Mouse (Mus musculus) hindbrain, embryonic 14.5 days (tissue): ENCODE measurements at regions not wholly inside any gene's neighbourhood (a gene's known extent, or its start where the extent isn't known, plus 50 kb on each side); places are given as distances from the start of the nearest gene placed in this dataset.

Experiments used
- ATAC-seq: fragments of 200-750 bp; cut with Nextera tagmentation; 2 replicates; pipeline ENCODE4 v1.8.0; 2017; ENCODE audit warnings: moderate number of reproducible peaks, mild to moderate bottlenecking, moderate TSS enrichment, moderate library complexity; ENCODE audit not compliant: low FRiP score
- DNase-seq: peaks from one replicate; pipeline ENCODE4 v3.0.0-alpha.2; 2015; ENCODE audit warnings: low spot score
- H3K27ac ChIP-seq: fragments of 300-500 bp; sonication (generic); 2 replicates; pipeline ENCODE4 v1.5.1; 2014; ENCODE audit warnings: mild to moderate bottlenecking, moderate library complexity
- H3K27me3 ChIP-seq: fragments of 300-500 bp; sonication (generic); 2 replicates; pipeline ENCODE4 v1.6.1; 2014; ENCODE audit warnings: mild to moderate bottlenecking, low read length, mixed read lengths; ENCODE audit not compliant: control insufficient read depth, insufficient read depth
- H3K36me3 ChIP-seq: fragments of 300-500 bp; sonication (generic); replicated peaks from 2 replicates; pipeline ENCODE4 v1.6.1; 2014; ENCODE audit not compliant: control insufficient read depth, insufficient read depth
- H3K4me1 ChIP-seq: fragments of 300-500 bp; sonication (generic); replicated peaks from 2 replicates; pipeline ENCODE4 v1.6.1; 2014; ENCODE audit warnings: antibody characterized with exemption, low read length, mixed read lengths; ENCODE audit not compliant: control insufficient read depth, insufficient read depth
- H3K4me2 ChIP-seq: fragments of 300-500 bp; sonication (generic); replicated peaks from 2 replicates; pipeline ENCODE4 v1.6.1; 2014; ENCODE audit warnings: mild to moderate bottlenecking, moderate library complexity
- H3K4me3 ChIP-seq: fragments of 300-500 bp; sonication (generic); replicated peaks from 2 replicates; pipeline ENCODE4 v1.5.1; 2014; ENCODE audit warnings: mild to moderate bottlenecking, low read length
- H3K9ac ChIP-seq: fragments of 300-500 bp; sonication (generic); 2 replicates; pipeline ENCODE4 v1.6.1; 2014
- H3K9me3 ChIP-seq: fragments of 300-500 bp; sonication (generic); 2 replicates; pipeline ENCODE4 v1.6.1; 2016; ENCODE audit warnings: low read length; ENCODE audit not compliant: control insufficient read depth
- WGBS: fragments of 180-500 bp; shearing (Covaris S2); extraction: QIAGEN DNeasy Blood & Tissue Kit; methylation state at CpG from one replicate; pipeline ENCODE4 v1.1.7; 2014; 5-methylcytosine and 5-hydroxymethylcytosine counted together

DNA sequence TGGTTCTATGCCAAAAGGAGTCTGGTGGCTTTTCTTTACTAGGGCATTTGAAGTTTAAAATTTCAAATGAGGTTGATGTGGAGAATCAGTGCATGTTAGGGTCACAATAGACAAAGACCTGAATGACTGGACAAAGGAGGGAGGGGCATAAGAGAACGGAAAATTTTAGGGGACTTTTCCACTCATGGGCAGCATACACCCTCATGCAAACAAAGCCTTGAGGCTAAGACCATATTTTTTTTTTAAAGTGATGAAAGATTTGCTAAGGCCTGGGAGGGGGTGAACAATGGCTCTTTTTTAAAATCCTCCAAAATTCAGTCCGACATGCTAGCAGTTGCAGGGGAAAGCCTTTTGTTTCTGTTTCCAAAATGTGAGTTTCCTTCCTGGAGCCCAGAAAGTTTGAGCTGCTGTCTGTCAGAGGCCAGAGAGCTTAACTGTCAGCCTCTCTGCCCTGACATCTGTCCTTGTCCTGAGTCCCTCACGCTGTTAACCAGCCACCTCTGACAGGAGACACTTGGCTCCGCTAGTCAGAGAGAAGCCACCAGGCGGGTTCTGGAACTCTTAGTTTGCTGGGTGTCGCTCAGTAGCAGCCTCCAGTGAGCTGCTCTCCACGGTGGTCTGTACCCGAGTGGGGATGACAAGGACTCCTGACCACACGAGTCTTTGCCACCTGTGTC is 92.3 kb downstream of the 1700020N01Rik start:
- DNase-seq = no peak
- Histone ChIP-seq H3K4me2 (no peak overlapping the region), H3K9ac (no peak overlapping the region), H3K27me3 (no peaks in the 10 kb centered on the region), H3K4me1 (0 out of 2 replicates have a peak, but pooled peaks cover 7% of the 10 kb centered on the region), H3K9me3 (no peaks in the 10 kb centered on the region), H3K4me3 (no peak overlapping the region), H3K27ac (no peak overlapping the region), H3K36me3 (no peaks in the 10 kb centered on the region)
- WGBS = 36% methylated on average over 9 of the region's 9 CpGs
- no peak for ATAC-seq

DNA sequence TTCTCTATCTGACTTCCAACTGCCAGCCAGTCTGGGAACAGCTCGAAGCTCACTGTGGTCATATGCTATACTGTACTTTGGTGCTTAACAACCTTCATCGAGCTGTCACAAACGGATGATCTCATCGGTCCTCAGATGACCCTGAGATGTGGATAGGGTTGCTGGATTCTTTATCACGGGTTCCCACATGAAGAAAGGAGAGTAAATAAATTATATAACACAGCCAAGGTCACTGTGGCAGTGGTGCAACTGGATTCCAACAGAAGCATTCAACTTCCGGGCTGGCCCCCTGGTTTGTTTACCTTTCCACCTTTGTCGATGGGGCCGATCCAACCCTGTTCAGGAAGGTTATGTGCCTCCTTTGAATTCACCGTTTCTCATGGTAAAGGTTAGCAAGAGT is 93.1 kb downstream of the 1700020N01Rik start:
- no peak overlapping the region for H3K4me2 ChIP-seq
- no peak overlapping the region for H3K27ac ChIP-seq
- ATAC-seq (no peak), DNase-seq (no peak)
- H3K9ac ChIP-seq = no peak overlapping the region
- H3K4me3 ChIP-seq = no peak overlapping the region
- 75% methylated on average over 9 of the region's 9 CpGs for WGBS
- no peaks in the 10 kb centered on the region for H3K27me3 ChIP-seq
- H3K36me3 ChIP-seq = no peaks in the 10 kb centered on the region
- H3K4me1 ChIP-seq = 0 out of 2 replicates have a peak, but pooled peaks cover 7% of the 10 kb centered on the region
- H3K9me3 ChIP-seq = no peaks in the 10 kb centered on the region

DNA sequence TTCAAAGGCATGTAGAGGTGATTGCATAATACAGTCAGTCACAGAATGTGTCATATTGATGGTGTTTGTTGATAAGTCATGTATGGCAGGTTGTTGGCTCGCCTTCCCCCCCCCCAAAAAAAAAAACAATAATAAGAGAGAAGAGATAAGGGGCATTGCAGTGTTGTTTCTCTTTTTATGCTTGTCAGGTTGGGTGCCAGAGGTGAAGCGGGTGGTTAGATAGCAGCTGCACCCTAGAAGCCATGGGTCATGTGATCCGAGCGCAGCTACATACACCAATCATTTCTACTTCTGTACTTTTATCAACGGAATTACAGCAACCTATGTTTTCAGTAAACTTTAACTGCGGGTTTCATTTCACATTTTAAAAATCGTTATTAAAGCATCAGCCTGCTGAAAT is 94.5 kb downstream of the 1700020N01Rik start:
- Histone ChIP-seq H3K9me3 (no peaks in the 10 kb centered on the region), H3K36me3 (no peaks in the 10 kb centered on the region), H3K4me1 (0 out of 2 replicates have a peak, but pooled peaks cover 7% of the 10 kb centered on the region), H3K9ac (no peak overlapping the region), H3K4me3 (no peak overlapping the region), H3K27ac (no peak overlapping the region), H3K4me2 (no peak overlapping the region), H3K27me3 (no peaks in the 10 kb centered on the region)
- DNase-seq (no peak), ATAC-seq (no peak)
- 88% methylated on average over 7 of the region's 7 CpGs for WGBS

DNA sequence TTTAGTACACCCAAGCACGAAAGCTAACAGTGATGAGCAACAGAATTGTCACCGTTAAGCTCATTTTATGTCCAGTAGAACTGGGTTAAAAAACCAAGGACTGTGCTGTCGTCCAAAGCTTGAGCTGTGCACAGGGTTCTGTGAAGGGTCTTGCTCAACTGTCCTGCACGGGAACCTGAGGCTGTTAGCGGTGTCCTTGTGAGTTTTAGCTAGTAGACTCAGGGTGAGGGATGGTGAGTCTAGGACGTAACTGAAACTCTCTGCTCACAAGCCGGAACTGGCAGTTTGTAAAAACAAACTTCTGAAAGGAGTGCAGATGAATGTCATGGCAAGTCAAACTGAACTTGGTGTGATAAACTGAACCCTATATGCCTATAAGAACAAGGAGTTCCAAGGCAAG is 95.6 kb downstream of the 1700020N01Rik start:
- DNase-seq (no peak), ATAC-seq (no peak)
- H3K36me3 ChIP-seq = no peaks in the 10 kb centered on the region
- no peak overlapping the region for H3K9ac ChIP-seq
- WGBS = 85% methylated on average over 7 of the region's 7 CpGs
- no peak overlapping the region for H3K4me2 ChIP-seq
- no peaks in the 10 kb centered on the region for H3K27me3 ChIP-seq
- no peaks in the 10 kb centered on the region for H3K9me3 ChIP-seq
- no peak overlapping the region for H3K4me3 ChIP-seq
- no peak overlapping the region for H3K27ac ChIP-seq
- H3K4me1 ChIP-seq = 0 out of 2 replicates have a peak, but pooled peaks cover 7% of the 10 kb centered on the region

DNA sequence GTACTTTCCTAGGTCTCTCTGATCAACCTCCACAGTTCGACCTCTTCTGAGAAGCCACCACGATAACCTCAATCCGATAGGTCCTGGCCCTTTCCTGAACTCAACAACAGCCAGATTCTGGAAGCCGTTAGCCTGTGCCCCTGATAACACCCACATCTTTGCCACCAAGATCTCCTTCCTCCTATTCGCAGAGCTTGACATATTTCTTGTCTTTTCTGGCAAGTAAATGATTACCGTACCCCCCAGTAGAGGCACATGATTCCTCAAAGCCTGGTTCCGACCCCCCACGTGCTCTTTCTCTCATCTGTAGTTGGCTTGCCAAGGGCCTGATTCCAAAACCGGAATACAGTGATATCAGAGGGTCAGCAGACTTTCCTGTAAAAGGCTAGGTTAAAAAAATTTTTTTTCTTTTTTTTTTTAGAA is 96.9 kb downstream of the 1700020N01Rik start:
- 85% methylated on average over 9 of the region's 9 CpGs for WGBS

DNA sequence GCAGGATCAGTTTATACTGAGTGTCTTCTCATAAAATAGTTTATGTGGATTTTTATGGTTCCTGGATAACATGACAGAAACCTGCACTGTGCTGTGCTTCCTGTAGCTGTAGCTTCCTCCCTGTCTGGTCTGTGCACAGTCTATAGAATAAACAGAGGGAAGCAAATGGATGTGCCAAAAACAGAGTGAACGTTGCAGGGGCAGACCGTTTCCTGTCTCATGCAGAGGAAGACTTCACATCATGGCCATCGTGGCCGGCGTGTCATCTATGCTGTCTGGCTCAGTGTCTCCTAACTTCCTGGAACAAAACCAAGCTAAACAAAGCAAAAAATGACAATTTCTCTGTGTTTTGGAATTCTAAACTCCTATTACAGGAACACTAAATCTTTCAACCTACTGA is 102.2 kb downstream of the 1700020N01Rik start:
- H3K36me3 ChIP-seq = no peaks in the 10 kb centered on the region
- no peak overlapping the region for H3K4me2 ChIP-seq
- DNase-seq (no peak), ATAC-seq (no peak)
- H3K27me3 ChIP-seq = no peaks in the 10 kb centered on the region
- no peak overlapping the region for H3K27ac ChIP-seq
- no peaks in the 10 kb centered on the region for H3K4me1 ChIP-seq
- no peak overlapping the region for H3K4me3 ChIP-seq
- 77% methylated on average over 5 of the region's 5 CpGs for WGBS
- H3K9me3 ChIP-seq = no peaks in the 10 kb centered on the region
- H3K9ac ChIP-seq = no peak overlapping the region

More for the DNA sequence above, 96.9 kb downstream of the 1700020N01Rik start:
- DNase-seq = no peak
- Histone ChIP-seq H3K9me3 (no peaks in the 10 kb centered on the region), H3K27me3 (no peaks in the 10 kb centered on the region), H3K4me1 (0 out of 2 replicates have a peak, but pooled peaks cover 7% of the 10 kb centered on the region), H3K27ac (no peak overlapping the region), H3K9ac (no peak overlapping the region), H3K4me3 (no peak overlapping the region), H3K36me3 (no peaks in the 10 kb centered on the region), H3K4me2 (no peak overlapping the region)
- no peak for ATAC-seq

DNA sequence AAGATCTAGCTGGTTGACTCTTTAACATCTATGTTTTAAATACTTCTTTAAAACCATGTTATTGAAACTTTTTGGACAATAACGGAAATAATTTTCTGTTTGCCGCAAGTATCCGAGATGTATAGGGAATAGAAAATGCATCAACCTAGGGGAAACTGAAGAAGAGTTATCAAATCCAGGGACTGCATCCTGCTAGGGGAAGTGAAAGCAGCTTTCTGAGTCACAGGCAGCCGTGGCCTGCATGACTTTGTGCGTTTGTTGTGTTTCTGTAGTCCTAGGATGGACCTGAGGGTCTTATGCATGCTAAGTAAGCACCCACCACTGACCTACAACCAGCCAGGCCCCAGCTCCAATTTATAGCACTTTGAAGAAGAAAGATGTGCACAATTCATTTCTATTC is 103.7 kb downstream of the 1700020N01Rik start:
- no peak overlapping the region for H3K4me3 ChIP-seq

DNA sequence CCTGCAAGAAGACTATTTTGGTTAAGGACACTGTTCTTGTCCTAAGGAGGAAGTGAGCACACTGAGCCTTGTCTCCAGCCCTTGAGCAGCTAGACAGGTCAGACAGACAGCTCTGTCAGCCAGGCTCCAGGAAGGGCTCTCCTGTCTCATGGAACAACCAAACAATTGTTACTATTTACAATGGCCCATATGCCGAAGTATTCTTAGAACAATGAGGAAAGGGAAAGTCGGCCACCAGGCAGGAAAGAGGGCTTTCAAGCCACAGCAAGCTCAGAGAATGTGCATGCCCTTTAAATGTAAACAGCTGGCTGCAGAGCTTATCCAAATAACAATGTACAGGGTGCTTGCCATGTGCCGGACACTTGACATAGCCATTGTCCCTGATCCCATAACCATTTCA is 108.6 kb downstream of the 1700020N01Rik start:
- no peak overlapping the region for H3K9ac ChIP-seq
- 16% methylated on average over 3 of the region's 3 CpGs for WGBS
- no peak overlapping the region for H3K4me2 ChIP-seq
- DNase-seq = no peak
- no peaks in the 10 kb centered on the region for H3K4me1 ChIP-seq
- no peak overlapping the region for H3K27ac ChIP-seq
- no peaks in the 10 kb centered on the region for H3K9me3 ChIP-seq
- no peaks in the 10 kb centered on the region for H3K36me3 ChIP-seq
- H3K4me3 ChIP-seq = no peak overlapping the region
- no peak for ATAC-seq
- no peaks in the 10 kb centered on the region for H3K27me3 ChIP-seq

More for the DNA sequence above, 103.7 kb downstream of the 1700020N01Rik start:
- no peaks in the 10 kb centered on the region for H3K4me1 ChIP-seq
- no peak for DNase-seq
- H3K27ac ChIP-seq = no peak overlapping the region
- H3K36me3 ChIP-seq = no peaks in the 10 kb centered on the region
- H3K27me3 ChIP-seq = no peaks in the 10 kb centered on the region
- no peak overlapping the region for H3K9ac ChIP-seq
- H3K4me2 ChIP-seq = no peak overlapping the region
- ATAC-seq = no peak
- WGBS = 95% methylated on average over 5 of the region's 5 CpGs
- no peaks in the 10 kb centered on the region for H3K9me3 ChIP-seq

DNA sequence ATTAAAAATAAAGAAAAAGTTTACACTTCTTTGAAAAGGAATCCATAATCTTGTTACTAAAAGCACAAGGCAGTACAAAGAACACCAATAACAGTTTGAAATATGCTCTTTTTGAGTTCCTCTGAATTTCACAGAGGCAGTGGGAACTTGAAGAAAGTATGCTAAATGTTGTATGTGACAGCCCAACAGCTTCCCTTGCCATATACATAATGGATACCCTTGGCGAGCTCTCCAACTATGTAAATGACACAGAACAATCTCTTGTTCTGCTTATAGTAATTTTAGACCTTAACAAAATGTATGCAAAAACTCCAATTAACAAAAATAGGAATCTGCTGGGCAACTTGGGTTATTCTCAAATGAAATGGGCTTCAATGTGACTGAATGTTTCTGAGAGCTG is 109.2 kb downstream of the 1700020N01Rik start:
- H3K9me3 ChIP-seq = no peaks in the 10 kb centered on the region
- H3K27ac ChIP-seq = no peak overlapping the region
- H3K27me3 ChIP-seq = no peaks in the 10 kb centered on the region
- no peaks in the 10 kb centered on the region for H3K4me1 ChIP-seq
- no peaks in the 10 kb centered on the region for H3K36me3 ChIP-seq
- no peak for ATAC-seq
- 71% methylated on average over 1 of the region's 1 CpGs for WGBS
- no peak for DNase-seq
- H3K4me3 ChIP-seq = no peak overlapping the region
- no peak overlapping the region for H3K4me2 ChIP-seq
- no peak overlapping the region for H3K9ac ChIP-seq

DNA sequence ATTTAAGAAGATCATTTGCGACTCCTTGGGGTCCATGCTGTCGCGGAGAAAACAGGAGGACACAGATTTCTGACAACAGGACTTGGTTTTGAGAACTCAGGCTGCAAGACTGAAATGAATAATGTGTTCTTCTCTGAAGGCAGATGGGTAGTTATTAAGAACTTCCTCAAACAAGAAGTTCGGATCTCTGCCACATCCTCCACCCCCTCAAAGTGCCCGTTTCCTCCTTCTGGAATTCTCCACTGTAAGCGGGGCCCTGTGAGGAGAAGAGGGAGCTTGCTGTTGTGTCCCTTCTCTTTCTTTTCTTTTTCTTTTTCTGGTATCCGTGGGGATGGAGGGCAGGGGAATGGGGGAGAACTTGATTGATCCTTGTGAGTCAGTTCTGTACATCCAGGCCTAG is 118.9 kb downstream of the 1700020N01Rik start:
- 78% methylated on average over 7 of the region's 7 CpGs for WGBS
- DNase-seq (no peak), ATAC-seq (no peak)
- Histone ChIP-seq H3K4me2 (no peak overlapping the region), H3K9ac (no peak overlapping the region), H3K4me1 (no peaks in the 10 kb centered on the region), H3K36me3 (no peaks in the 10 kb centered on the region), H3K27ac (no peak overlapping the region), H3K27me3 (no peaks in the 10 kb centered on the region), H3K4me3 (no peak overlapping the region), H3K9me3 (no peaks in the 10 kb centered on the region)
